Mouse (Mus musculus): ENCODE measurements around the gene Sox5.
A peak's percentile ranks its signal among the peaks of the same experiment; 100 is the strongest.

The Sox5 gene

DNA sequence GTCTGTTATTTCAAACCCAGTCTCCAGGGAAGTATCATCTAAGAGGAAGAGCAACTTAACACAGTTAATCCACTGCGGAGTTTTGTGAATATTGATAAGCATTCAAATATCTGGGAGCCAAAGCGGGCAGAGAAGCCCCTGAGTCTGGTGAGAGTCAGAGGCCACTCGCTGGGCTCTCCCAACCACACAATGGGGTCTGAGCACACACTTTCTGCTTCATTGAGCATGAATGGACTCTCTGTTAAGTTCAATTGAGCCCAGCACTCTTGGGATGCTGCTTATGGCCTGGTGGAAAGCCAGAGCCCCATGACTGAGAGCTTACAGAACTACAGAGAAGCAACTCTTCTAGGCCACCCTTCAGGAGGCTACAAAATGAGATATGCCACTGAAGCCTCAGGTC, 221.6 kb downstream of the Sox5 start:
- no peak for DNase-seq

- DNase-seq: peak in 1 of 2 experiments; percentile 12
Observed at GRCm38 (mm10) chr6:144553476-144553875, 228.3 kb downstream of the Sox5 start.

GRCm38 (mm10) chr6:144548991-144549390, 232.8 kb downstream of the Sox5 start:
- no peak for DNase-seq

- no peak for DNase-seq
Observed at GRCm38 (mm10) chr6:144547141-144547540, 234.6 kb downstream of the Sox5 start.

GRCm38 (mm10) chr6:144545549-144545948, 236.2 kb downstream of the Sox5 start:
- no peak for DNase-seq

GRCm38 (mm10) chr6:144541316-144541715, 240.5 kb downstream of the Sox5 start:
- DNase-seq: no peak

GRCm38 (mm10) chr6:144539439-144540192, 242.2 kb downstream of the Sox5 start:
- no peak for DNase-seq

- no peak for DNase-seq
Observed at GRCm38 (mm10) chr6:144523479-144523878, 258.3 kb downstream of the Sox5 start.

GRCm38 (mm10) chr6:144518811-144519210, 263.0 kb downstream of the Sox5 start:
- no peak for DNase-seq

DNA sequence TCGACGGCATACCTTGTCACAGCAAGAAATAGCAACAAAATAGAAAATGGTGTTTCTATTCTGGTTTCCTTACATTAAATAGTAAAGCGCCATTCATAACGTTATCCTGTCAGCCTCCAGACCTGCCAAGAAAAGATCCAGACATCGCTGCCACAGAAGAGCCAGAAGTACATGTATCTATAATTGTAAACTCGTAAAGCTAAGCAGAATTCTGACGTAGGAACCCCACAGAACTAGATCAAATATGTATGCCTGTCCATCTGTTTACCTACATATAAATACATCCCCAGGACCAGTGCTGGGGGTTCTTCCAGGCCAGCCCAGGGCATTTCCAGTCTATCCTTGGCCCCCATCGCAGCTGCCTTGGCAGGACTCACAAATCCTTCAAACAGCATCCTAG, 265.9 kb downstream of the Sox5 start:
- no peak for DNase-seq

DNA sequence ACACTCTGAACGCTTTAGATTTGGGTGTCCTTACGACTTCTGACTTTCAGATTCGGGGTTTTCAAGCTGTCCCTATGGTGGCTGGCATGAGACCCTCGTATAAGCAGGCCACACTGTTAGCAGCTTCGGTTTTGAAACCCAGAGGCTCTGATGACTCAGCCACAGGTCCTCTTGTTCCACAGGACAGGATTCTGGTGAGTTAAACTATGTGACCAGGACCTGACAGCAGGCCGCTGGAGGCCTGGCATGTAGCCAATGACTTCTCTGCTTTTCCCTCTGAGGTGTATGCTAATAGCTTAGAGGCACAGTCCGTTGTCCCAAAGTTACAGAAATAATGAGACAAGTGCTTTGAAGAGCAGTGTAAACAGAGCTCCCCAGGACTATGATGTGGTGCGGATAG, 268.0 kb downstream of the Sox5 start:
- peak; percentile 36 to 60 for DNase-seq

GRCm38 (mm10) chr6:144511925-144512324, 269.9 kb downstream of the Sox5 start:
- no peak for DNase-seq

- DNase-seq: peak in 1 of 2 experiments; percentile 23
Observed at GRCm38 (mm10) chr6:144510147-144510546, 271.6 kb downstream of the Sox5 start.

DNA sequence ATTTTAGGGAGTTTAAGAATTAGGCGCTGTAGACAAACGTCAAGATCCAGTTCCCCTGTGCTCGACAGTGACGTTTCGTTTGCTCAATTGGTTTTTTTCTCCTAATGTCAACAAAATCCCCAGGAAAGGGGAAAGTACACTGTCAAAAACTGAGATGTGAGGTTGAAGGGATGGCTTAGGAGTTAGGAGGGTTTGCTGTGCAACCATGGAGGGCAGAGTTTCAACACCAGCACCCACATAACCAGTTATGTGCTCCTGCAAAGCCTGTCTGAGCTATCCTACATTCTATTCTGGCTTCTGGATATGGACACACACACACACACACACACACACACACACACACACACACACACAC, 277.6 kb downstream of the Sox5 start:
- DNase-seq: no peak

- DNase-seq: no peak
Observed at GRCm38 (mm10) chr6:144503399-144504196, 278.2 kb downstream of the Sox5 start.

GRCm38 (mm10) chr6:144501439-144501838, 280.3 kb downstream of the Sox5 start:
- no peak for DNase-seq

DNA sequence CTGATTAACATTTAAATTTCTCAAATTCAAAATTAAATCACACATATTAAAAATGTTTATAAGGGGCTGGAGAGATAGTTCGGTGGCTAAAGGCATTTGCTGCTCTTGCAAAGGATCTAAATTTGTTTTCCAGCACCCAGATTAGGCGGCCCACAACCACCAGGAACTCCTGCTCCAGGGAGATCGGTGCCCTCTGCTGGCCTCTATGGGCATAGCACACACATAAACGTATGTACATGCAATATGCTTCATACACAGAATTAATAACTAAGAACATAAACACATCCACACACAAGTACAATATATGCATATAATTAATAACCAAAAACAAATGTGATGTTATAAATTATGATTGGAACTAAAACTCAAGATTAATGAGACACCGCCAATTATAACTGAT, 283.6 kb downstream of the Sox5 start:
- DNase-seq: no peak

GRCm38 (mm10) chr6:144491761-144492415, 289.9 kb downstream of the Sox5 start:
- no peak for DNase-seq

DNA sequence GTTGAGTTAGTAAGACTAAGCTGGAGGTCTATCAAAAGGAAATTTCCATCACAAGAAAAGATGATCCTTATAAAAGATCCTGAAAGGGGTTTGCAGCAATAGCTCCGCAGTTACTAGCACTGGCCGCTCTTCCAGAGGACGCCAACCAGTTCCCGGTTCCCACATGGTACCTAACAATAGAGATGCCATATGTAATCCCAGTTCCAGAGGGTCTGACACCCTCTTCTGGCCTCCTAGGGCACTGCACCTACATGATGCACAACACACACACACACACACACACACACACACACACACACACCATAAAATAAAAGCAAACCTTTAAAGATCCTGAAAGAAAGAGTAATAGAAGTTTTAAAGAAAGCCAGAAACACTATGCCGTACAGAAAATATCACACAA, 290.9 kb downstream of the Sox5 start:
- DNase-seq: no peak

DNA sequence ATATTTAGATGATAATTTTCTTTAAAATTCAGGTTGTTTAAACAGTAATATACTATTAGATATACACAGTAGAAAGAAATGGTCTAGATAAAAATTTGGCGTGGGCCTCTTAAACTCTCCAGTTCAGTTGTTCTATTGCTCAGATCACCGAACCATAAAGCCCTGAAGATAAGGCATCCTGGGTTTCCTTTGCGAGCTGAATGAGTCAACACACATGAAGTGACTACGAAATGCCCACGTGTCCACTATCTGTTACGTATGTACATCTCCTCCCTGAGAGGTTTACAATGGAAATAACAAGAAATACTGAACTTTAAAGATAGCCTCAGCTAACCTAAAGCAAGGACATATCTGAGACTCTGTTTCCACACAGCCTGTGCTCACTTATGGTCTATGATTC, 296.2 kb downstream of the Sox5 start:
- DNase-seq: no peak

- DNase-seq: no peak
Observed at GRCm38 (mm10) chr6:144483166-144483565, 298.6 kb downstream of the Sox5 start.

GRCm38 (mm10) chr6:144480648-144481528, 300.9 kb downstream of the Sox5 start:
- DNase-seq: no peak

DNA sequence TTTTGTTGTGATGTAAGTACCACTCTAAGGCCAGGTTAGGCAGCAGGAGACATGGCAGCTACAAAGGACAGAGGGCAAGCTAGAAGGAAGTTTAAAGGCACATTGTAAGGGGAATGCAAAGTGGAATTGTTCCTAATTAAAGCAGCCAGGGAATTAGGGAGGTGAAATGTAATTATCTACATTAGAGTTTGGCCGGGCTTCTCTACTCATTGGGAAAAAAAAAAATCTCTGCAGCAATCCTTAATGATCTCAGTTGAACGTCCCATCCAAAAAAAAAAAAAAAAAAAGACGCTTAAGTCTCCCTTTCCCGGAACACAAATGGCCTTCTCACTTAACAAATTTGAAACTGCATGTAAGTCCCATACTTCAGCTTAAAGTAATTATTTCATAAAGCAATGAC, 301.9 kb downstream of the Sox5 start:
- DNase-seq: no peak

All from cerebellum, postnatal 25 days (tissue).